Mouse (Mus musculus) spleen, adult 2 months (tissue): ENCODE measurements around the gene Tbc1d1. TPM values are rescaled to one million over a fixed set of nuclear protein-coding genes. Genes with fewer than 3 reads are reported as not detected.

Experiments
- DNase-seq, 2 experiments: peaks; one replicate each; pipeline versions ENCODE4 v3.0.0 to v3.0.0-alpha.2; 2012 to 2021; ENCODE audit warnings: low spot score in 2 of 2, low read depth in 1 of 2
- H3K27ac ChIP-seq: fragments of 200-500 bp; 2 replicates; pipeline ENCODE4 v1.5.1; 2012; ENCODE audit warnings: low read length, inconsistent platforms; ENCODE audit not compliant: insufficient read depth
- H3K27me3 ChIP-seq: fragments of 200-500 bp; 2 replicates; pipeline ENCODE4 v1.6.1; 2012; ENCODE audit warnings: mild to moderate bottlenecking, moderate library complexity, low read length, inconsistent platforms; ENCODE audit not compliant: control insufficient read depth, insufficient read depth
- H3K36me3 ChIP-seq: fragments of 200-500 bp; 2 replicates; pipeline ENCODE4 v1.6.1; 2012; ENCODE audit warnings: mild to moderate bottlenecking, low read length, inconsistent platforms; ENCODE audit not compliant: control insufficient read depth, insufficient read depth
- H3K4me1 ChIP-seq: fragments of 200-500 bp; 2 replicates; pipeline ENCODE4 v1.6.1; 2011; ENCODE audit warnings: inconsistent platforms; ENCODE audit not compliant: control insufficient read depth, insufficient read depth, insufficient read length
- H3K4me3 ChIP-seq: fragments of 200-500 bp; 2 replicates; pipeline ENCODE4 v1.5.1; 2011; ENCODE audit warnings: mild to moderate bottlenecking, inconsistent platforms; ENCODE audit not compliant: insufficient read depth, insufficient read length; ENCODE audit errors: extremely low read depth
- CTCF ChIP-seq: fragments of 200-500 bp; IDR thresholded peaks from 2 replicates; pipeline ENCODE4 v1.5.1; 2011; ENCODE audit warnings: mild to moderate bottlenecking, inconsistent platforms; ENCODE audit not compliant: insufficient read depth, insufficient read length, insufficient replicate concordance; ENCODE audit errors: extremely low read depth
- POLR2A ChIP-seq: fragments of 200-500 bp; IDR thresholded peaks from 2 replicates; pipeline ENCODE4 v1.6.1; 2011; ENCODE audit warnings: low read depth, low read length, inconsistent platforms
- WGBS: fragments of 180-500 bp; shearing (Covaris S2); methylation state at CpG from one replicate; pipeline ENCODE4 v1.1.7; 2018; 5-methylcytosine and 5-hydroxymethylcytosine counted together
- polyA plus RNA-seq: library from polyadenylated mRNA; depleted of rRNA; stranded (reverse); fragments of >200 nt; gene quantifications from 2 replicates; pipeline ENCODE4 v1.2.3, GENCODE M21; 2012

Tbc1d1 gene
- polyA plus RNA-seq, 1 experiment: 16.8 TPM

DNA sequence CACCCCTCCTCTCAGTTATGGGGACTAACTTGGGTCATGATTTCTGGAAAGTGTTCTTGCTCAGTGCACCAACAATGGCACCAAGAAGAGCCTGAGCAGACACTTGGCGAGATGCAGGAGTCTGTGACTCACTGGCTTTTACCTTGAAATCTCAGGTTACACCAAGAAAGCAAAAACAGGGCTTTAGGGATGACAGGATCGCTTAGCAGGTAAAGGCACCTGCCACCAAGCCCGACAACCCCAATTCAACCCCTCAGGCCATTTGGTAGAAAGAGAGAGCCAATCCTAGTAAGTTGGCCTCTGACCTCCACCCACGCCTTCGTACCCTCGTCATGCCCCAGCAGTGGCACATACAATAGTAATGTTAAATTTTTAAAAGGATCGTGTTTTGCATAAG, 62.5 kb downstream of the Tbc1d1 start:
- no peak for TF ChIP-seq CTCF
- DNase-seq: no peak
- Histone ChIP-seq H3K4me1 (peaks cover 20% of the 10 kb centered on the region), H3K4me3 (no peak overlapping the region), H3K27ac (peak overlapping the region; percentile 49), H3K36me3 (no peaks in the 10 kb centered on the region), H3K27me3 (no peaks in the 10 kb centered on the region)
- WGBS: 52% methylated on average over 7 of the region's 7 CpGs

DNA sequence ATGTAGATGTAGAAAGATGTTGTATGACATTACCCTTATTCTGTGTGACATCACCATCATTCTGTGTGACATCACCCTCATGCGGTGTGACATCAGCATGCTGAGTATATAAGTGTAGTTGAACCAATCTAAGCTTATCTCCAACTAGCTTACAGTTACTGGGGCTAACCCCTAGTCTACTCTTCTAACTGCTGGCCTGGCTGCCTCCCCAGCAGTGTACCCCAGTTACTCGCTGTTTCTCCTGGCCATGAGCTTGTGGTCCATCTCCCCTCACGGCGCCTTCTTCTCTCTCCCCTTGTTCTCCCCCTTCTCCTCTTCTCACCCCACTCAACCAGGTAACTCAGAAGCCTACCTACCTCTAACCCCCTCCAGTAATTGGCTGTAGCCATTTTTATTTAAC, 64.7 kb downstream of the Tbc1d1 start:
- no peak for TF ChIP-seq CTCF
- no peak overlapping the region for H3K4me3 ChIP-seq
- H3K4me1 ChIP-seq: peaks cover 20% of the 10 kb centered on the region
- no peak overlapping the region for H3K27ac ChIP-seq
- no peaks in the 10 kb centered on the region for H3K36me3 ChIP-seq
- no peak for DNase-seq
- no peaks in the 10 kb centered on the region for H3K27me3 ChIP-seq
- WGBS: 91% methylated on average over 4 of the region's 4 CpGs

DNA sequence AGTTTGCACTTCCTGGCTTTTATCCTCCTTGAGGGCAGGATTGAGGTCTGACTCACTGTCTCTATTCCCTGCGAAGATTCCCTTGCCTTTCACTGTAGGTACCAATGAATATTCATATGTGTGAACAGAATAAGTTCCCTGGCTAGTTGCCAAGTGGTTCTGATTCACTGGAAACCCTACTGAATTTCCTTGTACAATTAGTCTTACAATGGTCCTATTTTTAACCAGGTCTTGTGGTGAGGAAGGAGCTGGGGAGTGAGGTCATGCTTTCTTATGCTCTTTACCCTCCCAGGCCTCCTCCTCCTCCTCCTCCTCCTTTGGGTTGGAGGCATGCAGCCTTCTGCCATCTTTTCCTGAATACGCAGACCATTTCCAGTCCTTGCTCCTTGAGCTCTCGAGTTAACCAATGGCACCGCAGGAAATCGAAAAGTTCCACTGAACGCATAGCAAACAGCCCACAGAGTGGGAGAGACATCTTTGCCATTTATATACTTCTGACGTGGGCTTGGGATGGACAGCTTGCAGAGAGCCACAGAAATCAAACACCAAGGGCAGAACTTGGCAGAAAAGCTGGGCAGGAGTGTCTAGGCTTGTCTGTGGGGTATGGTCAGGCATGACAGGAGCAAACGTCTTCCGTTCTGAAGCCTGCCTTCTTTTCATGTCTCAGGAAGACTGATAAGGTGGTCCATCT, 68.8 kb downstream of the Tbc1d1 start:
- H3K27ac ChIP-seq: no peak overlapping the region
- TF ChIP-seq POLR2A: no peak
- TF ChIP-seq CTCF: no peak
- H3K4me1 ChIP-seq: no peaks in the 10 kb centered on the region; the same call in 1 of the 2 replicates
- DNase-seq: no peak
- no peak overlapping the region for H3K4me3 ChIP-seq
- 84% methylated on average over 9 of the region's 9 CpGs for WGBS
- H3K27me3 ChIP-seq: no peaks in the 10 kb centered on the region
- H3K36me3 ChIP-seq: no peaks in the 10 kb centered on the region

DNA sequence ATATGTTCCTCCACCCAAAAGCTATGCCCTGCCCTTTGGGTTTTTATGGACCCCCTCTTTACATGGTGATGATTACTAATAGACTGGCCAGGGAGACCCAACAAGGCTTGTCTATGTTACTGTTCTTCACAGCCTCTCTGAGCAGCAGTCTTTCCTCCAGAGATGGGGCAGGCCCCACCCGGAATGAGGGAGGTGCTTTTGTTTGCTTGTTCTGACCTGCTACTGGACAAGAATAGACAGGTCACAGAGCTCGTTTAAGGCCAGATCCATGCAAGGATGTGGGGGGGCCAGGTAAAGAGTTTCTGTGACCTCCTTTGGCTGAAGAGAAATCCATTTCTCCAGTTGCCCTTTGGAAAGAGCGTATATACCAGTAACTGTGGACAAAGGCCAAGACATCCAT, 72.1 kb downstream of the Tbc1d1 start:
- TF ChIP-seq POLR2A (no peak), CTCF (no peak)
- no peak overlapping the region; the same call in 1 of the 2 replicates for H3K27ac ChIP-seq

DNA sequence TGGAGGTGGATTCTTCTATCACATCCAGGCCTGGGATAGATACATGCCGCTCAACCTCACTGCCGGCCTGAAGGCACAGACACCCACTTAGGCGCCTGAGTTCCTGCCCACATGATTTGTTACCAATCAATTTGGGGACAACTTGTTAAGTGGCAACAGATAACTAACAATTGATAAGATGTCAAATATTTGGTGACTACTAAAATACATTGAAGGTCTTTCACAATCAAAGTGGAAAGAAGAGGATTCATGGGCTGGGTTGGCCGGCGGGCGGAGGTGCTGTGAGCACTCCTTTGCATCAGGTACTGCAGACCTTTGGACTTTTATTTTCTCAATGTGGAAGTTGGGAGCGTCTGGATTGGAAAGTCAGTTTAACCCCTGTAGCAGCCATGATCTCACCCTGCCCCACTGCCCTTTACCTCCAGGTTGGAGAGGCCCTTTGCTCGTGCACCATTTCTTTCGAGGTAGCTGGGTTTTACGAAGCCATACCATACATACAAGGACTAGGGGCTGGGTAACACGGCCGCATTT, 73.3 kb downstream of the Tbc1d1 start:
- Histone ChIP-seq H3K36me3 (no peaks in the 10 kb centered on the region), H3K27ac (0 out of 2 replicates have a peak overlapping the region, but pooled peaks have one; percentile 9), H3K4me3 (peak overlapping the region; percentile 54), H3K4me1 (peaks cover 8% of the 10 kb centered on the region; the same call in 1 of the 2 replicates), H3K27me3 (no peaks in the 10 kb centered on the region)
- 54% methylated on average over 12 of the region's 12 CpGs for WGBS
- no peak for TF ChIP-seq CTCF
- no peak for TF ChIP-seq POLR2A
- no peak for DNase-seq

More for the DNA sequence above, 72.1 kb downstream of the Tbc1d1 start:
- no peaks in the 10 kb centered on the region for H3K27me3 ChIP-seq
- H3K4me3 ChIP-seq: no peak overlapping the region
- 87% methylated on average over 3 of the region's 3 CpGs for WGBS
- H3K36me3 ChIP-seq: no peaks in the 10 kb centered on the region
- peaks cover 2% of the 10 kb centered on the region; the same call in 1 of the 2 replicates for H3K4me1 ChIP-seq
- DNase-seq: no peak

DNA sequence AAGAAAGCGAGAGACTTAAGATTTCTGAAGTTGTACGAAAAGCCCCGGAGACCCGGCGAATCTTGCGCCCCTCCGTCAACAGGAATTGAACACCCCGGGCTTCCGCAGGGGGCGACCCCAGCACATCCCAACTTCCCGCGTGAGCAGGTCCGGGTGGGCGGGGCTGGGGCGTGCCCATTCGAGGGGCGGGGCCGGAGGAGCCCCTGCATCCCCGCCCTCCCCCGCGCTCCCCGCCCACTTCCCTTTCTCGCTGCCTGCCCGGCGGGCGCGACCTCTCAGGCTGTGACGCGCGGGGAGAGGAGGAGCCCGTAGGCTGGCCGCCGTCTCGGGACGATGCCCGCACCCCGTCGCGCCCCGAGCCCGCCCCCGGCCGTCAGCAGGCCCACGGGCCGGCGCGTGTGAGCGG, 74.0 kb downstream of the Tbc1d1 start:
- peak overlapping the region; percentile 70 for H3K4me3 ChIP-seq
- H3K4me1 ChIP-seq: peaks cover 9% of the 10 kb centered on the region; the same call in 1 of the 2 replicates
- WGBS: under 1% methylated on average over 37 of the region's 48 CpGs
- H3K27ac ChIP-seq: peak overlapping the region; percentile 9; the same call in 1 of the 2 replicates
- peak; percentile 78 to 91 for DNase-seq
- TF ChIP-seq CTCF (no peak), POLR2A (no peak)
- H3K27me3 ChIP-seq: no peaks in the 10 kb centered on the region
- H3K36me3 ChIP-seq: no peaks in the 10 kb centered on the region

DNA sequence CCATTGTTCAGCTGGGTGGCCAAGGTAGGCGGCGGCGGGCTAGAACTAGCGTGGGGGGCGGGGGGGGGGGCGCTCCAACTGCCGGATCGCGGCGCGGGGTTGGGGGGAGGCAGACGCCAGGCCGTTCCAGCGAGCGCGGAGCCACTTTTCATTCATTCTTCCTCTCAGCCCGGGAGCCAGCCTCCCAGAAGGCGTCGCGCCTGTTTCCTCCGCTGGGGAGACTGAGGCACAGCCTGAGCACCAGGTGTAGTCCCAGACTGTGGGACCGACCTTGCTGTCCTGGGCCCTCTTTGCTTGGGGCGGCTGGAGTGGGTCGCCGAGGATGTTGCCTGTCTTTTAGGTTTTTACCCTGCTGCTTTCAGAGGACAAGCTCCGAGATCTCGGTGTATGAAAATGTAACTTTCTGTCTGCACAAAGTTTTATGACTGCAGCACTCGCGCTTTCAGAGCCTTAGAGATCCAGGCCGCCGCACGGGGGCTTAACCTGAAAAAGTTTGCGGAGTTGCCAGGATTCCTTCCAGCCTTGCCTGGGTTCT, 74.5 kb downstream of the Tbc1d1 start:
- H3K36me3 ChIP-seq: no peaks in the 10 kb centered on the region
- H3K27me3 ChIP-seq: no peaks in the 10 kb centered on the region
- under 1% methylated on average over 26 of the region's 33 CpGs for WGBS
- peaks cover 9% of the 10 kb centered on the region; the same call in 1 of the 2 replicates for H3K4me1 ChIP-seq
- DNase-seq: peak in 1 of 2 experiments; percentile 30
- peak overlapping the region; percentile 70 for H3K4me3 ChIP-seq
- peak overlapping the region; percentile 33; the same call in 1 of the 2 replicates for H3K27ac ChIP-seq
- no peak for TF ChIP-seq CTCF
- TF ChIP-seq POLR2A: no peak
